Mouse (Mus musculus) megakaryocyte, embryonic 14.5 days (primary cell): ENCODE measurements around the gene Ddn. TPM values are rescaled to one million over a fixed set of nuclear protein-coding genes. Genes with fewer than 3 reads are reported as not detected.
A peak's percentile ranks its signal among the peaks of the same experiment; 100 is the strongest.

Experiments used
- H3K27me3 ChIP-seq: replicated peaks from 2 replicates; pipeline ENCODE3; 2012; ENCODE audit warnings: inconsistent platforms
- H3K36me3 ChIP-seq: replicated peaks from 2 replicates; pipeline ENCODE3; 2012; ENCODE audit warnings: low read length, inconsistent platforms, mixed read lengths
- H3K4me1 ChIP-seq: 2 replicates; pipeline ENCODE4 v1.6.1; 2012; ENCODE audit warnings: inconsistent platforms
- H3K4me3 ChIP-seq: replicated peaks from 2 replicates; pipeline ENCODE3; 2012; ENCODE audit warnings: moderate library complexity, mild to moderate bottlenecking, inconsistent platforms
- H3K9me3 ChIP-seq: 2 replicates; pipeline ENCODE4 v1.6.1; 2012; ENCODE audit warnings: inconsistent platforms
- FLI1 ChIP-seq: IDR thresholded peaks from 2 replicates; pipeline ENCODE4 v1.6.1; 2012; ENCODE audit warnings: low read length, inconsistent platforms, mixed read lengths
- GATA1 ChIP-seq: IDR thresholded peaks from 3 replicates; pipeline ENCODE4 v1.6.1; 2012; ENCODE audit warnings: mixed read lengths, low read length, inconsistent platforms, borderline replicate concordance
- polyA plus RNA-seq: library from polyadenylated mRNA; stranded (reverse); fragments of >175 nt; gene quantifications from 2 replicates; pipeline ENCODE4 v1.2.3, GENCODE M21; 2012; ENCODE audit warnings: low replicate concordance; ENCODE audit not compliant: insufficient read depth

Ddn gene
- polyA plus RNA-seq, 1 experiment = 0.32 TPM

- Histone ChIP-seq H3K9me3 (no peaks in the 10 kb centered on the region), H3K4me3 (peak overlapping the region; percentile 97), H3K27me3 (no peaks in the 10 kb centered on the region), H3K4me1 (peaks cover 64% of the 10 kb centered on the region), H3K36me3 (peaks cover 62% of the 10 kb centered on the region)
- TF ChIP-seq FLI1 = no peak
- no peak for TF ChIP-seq GATA1
Observed at GRCm38 (mm10) chr15:98832161-98833058, 23.1 kb upstream of the Ddn start.

- Histone ChIP-seq H3K27me3 (no peaks in the 10 kb centered on the region), H3K4me3 (peak overlapping the region; percentile 97), H3K4me1 (peaks cover 68% of the 10 kb centered on the region), H3K36me3 (peaks cover 62% of the 10 kb centered on the region), H3K9me3 (no peaks in the 10 kb centered on the region)
- TF ChIP-seq GATA1 = no peak
- TF ChIP-seq FLI1 = no peak
Observed at GRCm38 (mm10) chr15:98831684-98832035, 22.4 kb upstream of the Ddn start.

GRCm38 (mm10) chr15:98830736-98831683 is 21.7 kb upstream of the Ddn start, which contains the start of gene Prkag1:
TSS of gene Prkag1 (minus strand) at chr15:98831521.
- H3K9me3 ChIP-seq = no peaks in the 10 kb centered on the region
- H3K4me3 ChIP-seq = peak within 1 kb of the TSS; percentile 97
- peaks cover 74% of the 10 kb centered on the region for H3K4me1 ChIP-seq
- TF ChIP-seq GATA1 (no peak), FLI1 (peak; percentile 99)
- no peaks in the 10 kb centered on the region for H3K27me3 ChIP-seq
- H3K36me3 ChIP-seq = peaks cover 60% of the 10 kb centered on the region

- peak overlapping the region; percentile 47 for H3K4me3 ChIP-seq
- no peak for TF ChIP-seq FLI1
- no peak for TF ChIP-seq GATA1
- H3K27me3 ChIP-seq = no peaks in the 10 kb centered on the region
- H3K36me3 ChIP-seq = peaks cover 64% of the 10 kb centered on the region
- peaks cover 71% of the 10 kb centered on the region for H3K4me1 ChIP-seq
- H3K9me3 ChIP-seq = peaks cover 10% of the 10 kb centered on the region
Observed at GRCm38 (mm10) chr15:98827611-98828011, 18.3 kb upstream of the Ddn start.

- H3K36me3 ChIP-seq = peaks cover 96% of the 10 kb centered on the region
- H3K27me3 ChIP-seq = no peaks in the 10 kb centered on the region
- H3K9me3 ChIP-seq = peaks cover 10% of the 10 kb centered on the region
- H3K4me3 ChIP-seq = no peak overlapping the region
- H3K4me1 ChIP-seq = peaks cover 66% of the 10 kb centered on the region
- TF ChIP-seq GATA1 = no peak
- TF ChIP-seq FLI1 = no peak
Observed at GRCm38 (mm10) chr15:98823434-98823833, 14.1 kb upstream of the Ddn start.

GRCm38 (mm10) chr15:98822147-98822546 is 12.9 kb upstream of the Ddn start:
- TF ChIP-seq FLI1 = no peak
- TF ChIP-seq GATA1 = no peak
- Histone ChIP-seq H3K4me1 (peaks cover 53% of the 10 kb centered on the region), H3K9me3 (peaks cover 10% of the 10 kb centered on the region), H3K27me3 (no peaks in the 10 kb centered on the region), H3K36me3 (peaks cover 94% of the 10 kb centered on the region), H3K4me3 (no peak overlapping the region)

- TF ChIP-seq FLI1 (no peak), GATA1 (no peak)
- peaks cover 10% of the 10 kb centered on the region for H3K9me3 ChIP-seq
- no peak overlapping the region for H3K4me3 ChIP-seq
- peaks cover 95% of the 10 kb centered on the region for H3K36me3 ChIP-seq
- no peaks in the 10 kb centered on the region for H3K27me3 ChIP-seq
- H3K4me1 ChIP-seq = peaks cover 46% of the 10 kb centered on the region
Observed at GRCm38 (mm10) chr15:98821403-98821802, 12.1 kb upstream of the Ddn start.

GRCm38 (mm10) chr15:98820937-98821336 is 11.6 kb upstream of the Ddn start:
- peaks cover 95% of the 10 kb centered on the region for H3K36me3 ChIP-seq
- no peak for TF ChIP-seq GATA1
- TF ChIP-seq FLI1 = no peak
- no peak overlapping the region for H3K4me3 ChIP-seq
- no peaks in the 10 kb centered on the region for H3K27me3 ChIP-seq
- peaks cover 10% of the 10 kb centered on the region for H3K9me3 ChIP-seq
- peaks cover 42% of the 10 kb centered on the region for H3K4me1 ChIP-seq

- no peaks in the 10 kb centered on the region; the same call in 1 of the 2 replicates for H3K9me3 ChIP-seq
- H3K36me3 ChIP-seq = peaks cover 95% of the 10 kb centered on the region
- no peaks in the 10 kb centered on the region for H3K27me3 ChIP-seq
- peaks cover 19% of the 10 kb centered on the region for H3K4me1 ChIP-seq
- TF ChIP-seq GATA1 = no peak
- TF ChIP-seq FLI1 = no peak
- H3K4me3 ChIP-seq = no peak overlapping the region
Observed at GRCm38 (mm10) chr15:98818171-98818570, 8.9 kb upstream of the Ddn start.
